ENCODE assay signal across 17 mouse cellular contexts in the genomic region with DNA sequence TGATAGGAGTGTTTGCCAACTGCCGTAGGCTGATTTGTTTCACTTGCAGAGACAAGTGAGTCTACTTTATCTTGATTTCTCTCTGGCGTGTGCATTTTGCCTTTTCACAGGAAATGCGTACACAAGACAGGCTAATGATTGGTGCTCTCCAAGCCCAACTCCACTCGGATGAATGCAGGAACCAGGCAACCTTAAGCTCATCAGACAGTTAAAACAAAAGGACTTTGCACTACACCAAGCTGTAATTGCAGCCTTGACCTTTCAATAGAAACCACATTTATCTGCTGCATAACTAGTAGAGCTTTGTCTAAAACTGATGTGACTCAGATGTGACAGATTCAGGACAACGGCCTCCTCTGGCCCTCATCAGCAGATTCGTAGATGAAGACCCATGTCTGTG. TPM values are rescaled to one million over a fixed set of nuclear protein-coding genes. Genes with fewer than 3 reads are reported as not detected.
"Had no signal": no experiment of that assay in that cellular context is flagged by ENCODE, and none has a peak within 500 bp of the region (broad histone marks: within the 10 kb centered on the region; RNA-seq: fewer than 3 reads in every experiment).

No protein-coding gene starts in this region.

- ATAC-seq: liver, embryonic 12.5 days; midbrain, embryonic 15.5 days had no signal

- DNase-seq: kidney, postnatal 14 days; lung, embryonic 14.5 days; lung, postnatal 10 days; lung, postnatal 4 days; right cerebral cortex, postnatal 4 days; spleen, adult 18-20 months; thymus, adult 18-20 months; thymus, postnatal 14 days had no signal

RNA-seq across cellular contexts. Expression of a gene that starts 30.9 kb away (rescaled TPM):
- total RNA-seq: megakaryocyte, adult 5-6 weeks had no signal

RNA-seq across cellular contexts. Expression of a gene that starts 33.2 kb away (rescaled TPM):
- total RNA-seq: left cerebral cortex, postnatal 14 days; megakaryocyte, adult 5-6 weeks had no signal
- polyA plus RNA-seq: kidney, embryonic 15.5 days; limb, embryonic 11.5 days; liver, embryonic 12.5 days; liver, embryonic 16.5 days; lung, embryonic 14.5 days; midbrain, embryonic 10.5 days; stomach, embryonic 14.5 days had no signal
